Mouse (Mus musculus) monocyte, adult 59 days (primary cell): Measurements from ENCODE around the gene Lyg1. TPM values are rescaled to one million over a fixed set of nuclear protein-coding genes. Genes with fewer than 3 reads are reported as not detected.

Experiments
- total RNA-seq, 2 experiments: library from RNA; stranded (reverse); gene quantifications; one replicate each; pipeline ENCODE4 v1.2.4; 2023

Gene Lyg1
- total RNA-seq: not detected

DNA sequence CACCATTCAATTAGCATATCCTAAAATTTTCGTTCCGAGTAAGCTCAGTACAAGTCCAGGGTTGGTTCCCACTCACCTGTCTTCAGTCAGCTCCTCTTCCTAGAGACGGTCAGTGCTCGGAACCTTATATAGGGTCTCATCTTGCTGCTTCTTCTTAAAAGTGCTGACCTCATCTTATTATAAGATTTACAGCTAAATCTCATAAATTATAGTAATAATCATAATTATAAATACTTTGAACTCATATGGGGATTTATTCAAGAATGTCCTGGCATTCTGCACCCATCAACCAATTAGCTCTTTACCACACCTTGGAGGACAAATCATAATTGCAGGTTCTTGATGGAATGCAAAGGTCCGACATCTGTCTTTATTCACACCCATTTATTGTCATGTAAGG, at the start of gene Lyg1:
TSS of gene Lyg1 (minus strand) at position 101 of the 400 bp plus-strand sequence.

DNA sequence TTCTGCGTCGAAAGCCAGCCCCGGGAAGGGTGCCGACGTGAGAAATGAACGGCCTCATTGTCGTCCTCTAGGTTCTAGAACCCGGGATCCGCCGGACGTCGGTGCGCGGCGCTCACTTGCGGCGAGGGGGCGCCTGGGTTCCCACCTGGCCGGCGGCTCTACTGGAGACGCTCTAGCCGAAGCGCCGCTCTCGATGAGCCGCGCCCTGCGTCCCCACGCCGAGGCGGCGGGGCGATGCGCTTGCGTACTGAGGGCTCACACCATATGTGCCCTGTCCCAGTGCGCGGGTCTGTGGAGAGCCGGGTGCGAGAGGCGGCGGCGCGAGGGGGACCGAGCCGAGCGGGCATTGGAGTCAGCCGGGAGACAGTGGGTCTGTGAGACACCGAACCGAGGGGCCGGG, 40.3 kb upstream of the Lyg1 start, which contains the start of the genes Txndc9 and Eif5b:
TSS of gene Txndc9 (minus strand) at position 27 of the 400 bp plus-strand sequence.
TSS of gene Eif5b (plus strand) at position 144 of the 400 bp plus-strand sequence.

DNA sequence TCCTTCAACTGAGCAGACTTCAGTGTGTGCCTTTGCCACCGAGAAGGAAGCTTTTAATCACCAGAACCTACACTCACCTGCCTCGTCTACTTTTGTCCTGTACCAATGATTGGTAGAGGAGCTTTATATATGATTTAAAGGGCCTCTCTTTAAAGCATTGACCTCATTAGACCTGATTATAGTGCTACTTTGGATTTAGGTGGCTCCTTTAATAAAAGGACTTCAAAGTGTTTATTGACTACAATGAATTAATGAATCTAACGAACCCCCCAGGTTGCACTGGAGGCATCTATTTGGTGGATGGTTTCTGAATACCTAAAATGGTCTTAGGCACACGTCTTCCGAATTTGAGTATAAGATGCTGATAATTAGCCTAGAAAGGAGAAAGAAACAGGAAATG, 41.2 kb downstream of the Lyg1 start, which contains the start of gene Lyg2:
TSS of gene Lyg2 (minus strand) at position 101 of the 400 bp plus-strand sequence.

Other genes with a start within 250 kb of the Lyg1 start
- gene 2010300C02Rik, start 237.7 kb downstream of the Lyg1 start, total RNA-seq: under 1 TPM; 0.13 to 0.15 TPM
- 10 to 100 TPM; 15.0 to 15.5 TPM for gene Tsga10, start 91.3 kb downstream of the Lyg1 start, total RNA-seq
- 1 to 10 TPM in 1 of 2 experiments, under 1 TPM in 1; 0.49 to 1.2 TPM for gene Lipt1, start 86.0 kb downstream of the Lyg1 start, total RNA-seq
- gene Mitd1, start 67.3 kb downstream of the Lyg1 start, total RNA-seq: 10 to 100 TPM; 13.0 to 15.0 TPM
- gene Mrpl30, start 67.3 kb downstream of the Lyg1 start, total RNA-seq: 100 to 1,000 TPM; 111 to 113 TPM
- not detected for gene Lyg2, start 41.3 kb downstream of the Lyg1 start, total RNA-seq
- gene Txndc9, start 40.1 kb upstream of the Lyg1 start, total RNA-seq: 10 to 100 TPM; 47.3 to 49.4 TPM
- 10 to 100 TPM; 37.7 to 45.7 TPM for gene Eif5b, start 40.3 kb upstream of the Lyg1 start, total RNA-seq
- gene Rev1, start 172.0 kb upstream of the Lyg1 start, total RNA-seq: 10 to 100 TPM; 14.3 to 16.1 TPM